In the genomic region with DNA sequence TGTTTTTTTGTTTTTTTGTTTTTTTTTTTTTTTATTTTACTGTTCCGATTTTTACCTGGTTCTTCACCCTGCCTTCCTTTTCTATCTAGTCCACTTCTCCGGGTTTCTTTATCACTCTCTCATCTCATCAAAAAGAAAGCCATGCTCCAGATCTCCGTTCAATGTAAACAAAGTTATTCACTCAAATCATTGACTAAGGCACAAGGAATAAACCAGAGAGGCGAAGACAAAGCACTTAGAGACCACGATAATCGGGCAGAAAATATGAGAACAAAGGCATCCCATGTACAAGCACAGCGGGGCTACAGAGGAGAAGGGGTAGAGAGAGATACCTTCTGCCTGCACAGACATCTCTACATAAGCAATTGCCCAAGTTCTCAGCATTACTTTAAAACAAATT, we compare ENCODE assay signal across 9 mouse cellular contexts.
A peak's percentile ranks its signal among the peaks of the same experiment; 100 is the strongest.
DNase-seq lines count a peak whose midpoint lies in the region; ATAC-seq lines count a peak whose summit lies in the region.
"Had no signal": no experiment of that assay in that cellular context is flagged by ENCODE, and none has a peak within 500 bp of the region (broad histone marks: within the 10 kb centered on the region; RNA-seq: fewer than 3 reads in every experiment).

No protein-coding gene starts in this region.

- H3K9me3 ChIP-seq in heart, embryonic 14.5 days (ENCODE audit: control insufficient read depth, low read length): no peaks in the 10 kb centered on the region
- no peaks in the 10 kb centered on the region for H3K9me3 ChIP-seq in hindbrain, embryonic 12.5 days (replicated peaks)
- H3K9me3 ChIP-seq in midbrain, embryonic 10.5 days (replicated peaks): no peaks in the 10 kb centered on the region

- WGBS in heart, embryonic 14.5 days: 7% methylated on average over 7 of the region's 7 CpGs
- WGBS in hindbrain, embryonic 12.5 days: 10% methylated on average over 7 of the region's 7 CpGs
- 13% methylated on average over 7 of the region's 7 CpGs for WGBS in midbrain, embryonic 10.5 days

- no peak for DNase-seq in heart, adult 11 months
- DNase-seq in midbrain, embryonic 10.5 days (ENCODE audit: low spot score): no peak
- DNase-seq in right cerebral cortex, postnatal 14 days: no peak
- no peak for DNase-seq in urinary bladder, postnatal 25 days (ENCODE audit: low spot score)
- no peak for DNase-seq in gastrocnemius, postnatal 10 days

- peak overlapping the region; percentile 99 to 100 for H3K27ac ChIP-seq in heart, embryonic 14.5 days (replicated peaks in 1 of 2; ENCODE audit: control insufficient read depth in 1 of 2, insufficient read depth in 1 of 2, low read depth in 2 of 2, low read length in 2 of 2)
- H3K27ac ChIP-seq in brown adipose tissue, adult 24 weeks (replicated peaks; ENCODE audit: low read depth, low read length): no peak overlapping the region
- H3K27ac ChIP-seq in hindbrain, embryonic 12.5 days: peak overlapping the region; percentile 89; the same call in 1 of the 2 replicates
- peak overlapping the region; percentile 93 for H3K27ac ChIP-seq in midbrain, embryonic 10.5 days (replicated peaks)

- H3K27me3 ChIP-seq in heart, embryonic 14.5 days (ENCODE audit: control insufficient read depth, insufficient read depth, low read length): no peaks in the 10 kb centered on the region
- H3K27me3 ChIP-seq in hindbrain, embryonic 12.5 days: no peaks in the 10 kb centered on the region
- no peaks in the 10 kb centered on the region for H3K27me3 ChIP-seq in midbrain, embryonic 10.5 days (ENCODE audit: low read depth, poor library complexity, severe bottlenecking)

- H3K4me1 ChIP-seq in heart, embryonic 14.5 days (ENCODE audit: control insufficient read depth in 2 of 2, insufficient read depth in 2 of 2, low read length in 2 of 2): peaks cover 2 to 30% of the 10 kb centered on the region in 2 experiments; a peak in 3 of 4 replicates
- no peaks in the 10 kb centered on the region for H3K4me1 ChIP-seq in brown adipose tissue, adult 24 weeks (ENCODE audit: control insufficient read depth, insufficient read depth, insufficient read length, low read length)
- H3K4me1 ChIP-seq in hindbrain, embryonic 12.5 days: 0 out of 2 replicates have a peak, but pooled peaks cover 4% of the 10 kb centered on the region
- H3K4me1 ChIP-seq in midbrain, embryonic 10.5 days: peaks cover 37% of the 10 kb centered on the region

- peaks cover 13% of the 10 kb centered on the region for H3K36me3 ChIP-seq in heart, embryonic 14.5 days (ENCODE audit: control insufficient read depth, insufficient read depth, low read length)
- H3K36me3 ChIP-seq in hindbrain, embryonic 12.5 days: no peaks in the 10 kb centered on the region
- no peaks in the 10 kb centered on the region for H3K36me3 ChIP-seq in midbrain, embryonic 10.5 days

- ATAC-seq in heart, embryonic 14.5 days (ENCODE audit: insufficient number of reproducible peaks, insufficient read depth, low FRiP score, low read depth): no peak
- ATAC-seq in hindbrain, embryonic 12.5 days (ENCODE audit: low FRiP score): no peak
- ATAC-seq: CD4-positive, CD25-positive, alpha-beta regulatory T cell, adult 4 months had no signal

- H3K9ac ChIP-seq in heart, embryonic 14.5 days (ENCODE audit: low read length): peak overlapping the region; percentile 98
- H3K9ac ChIP-seq in hindbrain, embryonic 12.5 days: peak overlapping the region; percentile 24; the same call in 1 of the 2 replicates

- H3K4me2 ChIP-seq in heart, embryonic 14.5 days (ENCODE audit: low read length): peak overlapping the region; percentile 74
- H3K4me2 ChIP-seq in hindbrain, embryonic 12.5 days (replicated peaks): peak overlapping the region; percentile 83

- H3K4me3 ChIP-seq in heart, embryonic 14.5 days (ENCODE audit: control insufficient read depth in 1 of 2, insufficient read depth in 1 of 2, low read depth in 1 of 2, low read length in 2 of 2): peak overlapping the region; percentile 83 to 99
- peak overlapping the region; percentile 81; the same call in 1 of the 2 replicates for H3K4me3 ChIP-seq in brown adipose tissue, adult 24 weeks (ENCODE audit: insufficient read depth, low read depth, low read length)
- peak overlapping the region; percentile 80 for H3K4me3 ChIP-seq in hindbrain, embryonic 12.5 days
- H3K4me3 ChIP-seq in midbrain, embryonic 10.5 days: peak overlapping the region; percentile 71
